Mouse (Mus musculus): Measurements from ENCODE around the gene Ifrd2. TPM values are rescaled to one million over a fixed set of nuclear protein-coding genes. Genes with fewer than 3 reads are reported as not detected.
"Not testable (repeated sequence)": the region's sequence is repeated elsewhere in the genome, so short reads cannot be mapped to it uniquely, and the experiment has no call there.

The Ifrd2 gene
- polyA plus RNA-seq, 1 experiment from 2014 or later: 44.6 TPM

DNA sequence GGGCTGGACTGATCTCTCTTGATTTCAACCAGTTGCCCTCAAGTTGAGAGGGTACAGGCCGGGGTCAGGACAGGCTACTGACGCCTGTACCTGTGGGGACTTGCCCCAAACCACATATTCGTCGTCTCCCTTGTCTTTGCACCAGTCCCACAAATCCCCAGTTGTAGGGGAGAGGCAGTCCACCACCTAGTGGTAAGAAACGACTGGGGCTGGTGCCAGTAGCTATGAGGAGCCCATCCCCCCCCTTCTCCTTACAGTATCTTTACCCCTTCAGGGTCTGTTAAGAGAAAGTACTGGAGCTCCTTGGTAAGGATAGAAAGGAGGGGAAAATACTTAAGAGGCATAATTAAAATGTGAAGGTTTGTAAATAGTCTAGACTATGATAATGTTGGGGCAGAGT, 21.9 kb upstream of the Ifrd2 start:
- 47% methylated on average over 5 of the region's 5 CpGs for WGBS
- not testable (repeated sequence) for H3K9me3 ChIP-seq (ENCODE audit: control insufficient read depth, low read length); ATAC-seq (ENCODE audit: insufficient number of reproducible peaks, insufficient read depth, low FRiP score, low read depth); H3K9ac ChIP-seq (ENCODE audit: low read length); H3K4me3 ChIP-seq (ENCODE audit: control insufficient read depth in 1 of 2, insufficient read depth in 1 of 2, low read depth in 1 of 2, low read length in 2 of 2); H3K27me3 ChIP-seq (ENCODE audit: control insufficient read depth, insufficient read depth, low read length)
- H3K4me1 ChIP-seq (ENCODE audit: control insufficient read depth in 2 of 2, insufficient read depth in 2 of 2, low read length in 2 of 2): peaks cover 27 to 50% of the 10 kb centered on the region in 2 experiments
- H3K27ac ChIP-seq (replicated peaks in 1 of 2; ENCODE audit: control insufficient read depth in 1 of 2, insufficient read depth in 1 of 2, low read depth in 2 of 2, low read length in 2 of 2): peak overlapping the region in 1 of 2 experiments; percentile 92; a peak in 2 of 4 replicates
- peaks cover 52% of the 10 kb centered on the region for H3K36me3 ChIP-seq (ENCODE audit: control insufficient read depth, insufficient read depth, low read length)
- peak overlapping the region; percentile 21 for H3K4me2 ChIP-seq (ENCODE audit: low read length)

DNA sequence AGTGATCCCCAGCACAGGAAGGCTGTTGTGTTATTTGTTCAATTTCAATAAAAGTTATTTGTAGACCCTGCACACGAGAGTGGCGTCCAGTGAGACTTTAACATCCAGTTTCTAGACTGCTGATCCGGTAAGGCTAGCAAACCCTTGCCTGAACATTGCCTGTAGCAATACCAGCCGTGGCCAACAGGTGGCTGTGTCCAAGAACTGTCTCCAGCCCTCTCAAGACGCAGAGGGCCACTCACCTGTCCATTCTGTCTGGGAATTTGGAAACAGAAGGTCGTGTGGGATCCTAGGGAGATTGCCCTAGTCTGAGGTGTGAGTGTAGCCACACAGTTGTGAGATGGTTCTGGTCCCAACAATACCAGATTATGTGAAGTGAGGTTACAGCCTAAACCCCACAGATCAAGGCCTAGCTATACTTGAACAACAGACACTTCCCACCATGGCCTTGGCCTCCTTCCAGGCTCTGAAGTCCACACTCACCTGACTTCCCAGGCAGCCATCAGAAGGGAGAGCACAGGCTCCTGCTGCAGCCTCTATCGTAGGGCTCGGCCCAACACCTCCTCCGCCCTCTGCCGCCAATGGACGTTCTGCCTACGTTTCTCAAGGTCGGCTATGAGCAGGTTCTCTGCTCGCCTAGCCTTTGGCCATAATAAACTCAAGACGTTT, 21.3 kb upstream of the Ifrd2 start:
- no peaks in the 10 kb centered on the region for H3K9me3 ChIP-seq (ENCODE audit: control insufficient read depth, low read length)
- no peaks in the 10 kb centered on the region for H3K27me3 ChIP-seq (ENCODE audit: control insufficient read depth, insufficient read depth, low read length)
- no peak overlapping the region for H3K4me3 ChIP-seq (ENCODE audit: control insufficient read depth in 1 of 2, insufficient read depth in 1 of 2, low read depth in 1 of 2, low read length in 2 of 2)
- 0 out of 2 replicates have a peak overlapping the region, but pooled peaks have one; percentile 35 for H3K9ac ChIP-seq (ENCODE audit: low read length)
- no peak for ATAC-seq (ENCODE audit: insufficient number of reproducible peaks, insufficient read depth, low FRiP score, low read depth)
- H3K4me2 ChIP-seq (ENCODE audit: low read length): peak overlapping the region; percentile 97
- 46% methylated on average over 15 of the region's 15 CpGs for WGBS
- H3K4me1 ChIP-seq (ENCODE audit: control insufficient read depth in 2 of 2, insufficient read depth in 2 of 2, low read length in 2 of 2): peaks cover 33 to 56% of the 10 kb centered on the region in 2 experiments
- peak overlapping the region; percentile 75 to 92 for H3K27ac ChIP-seq (replicated peaks in 1 of 2; ENCODE audit: control insufficient read depth in 1 of 2, insufficient read depth in 1 of 2, low read depth in 2 of 2, low read length in 2 of 2)
- H3K36me3 ChIP-seq (ENCODE audit: control insufficient read depth, insufficient read depth, low read length): peaks cover 52% of the 10 kb centered on the region

DNA sequence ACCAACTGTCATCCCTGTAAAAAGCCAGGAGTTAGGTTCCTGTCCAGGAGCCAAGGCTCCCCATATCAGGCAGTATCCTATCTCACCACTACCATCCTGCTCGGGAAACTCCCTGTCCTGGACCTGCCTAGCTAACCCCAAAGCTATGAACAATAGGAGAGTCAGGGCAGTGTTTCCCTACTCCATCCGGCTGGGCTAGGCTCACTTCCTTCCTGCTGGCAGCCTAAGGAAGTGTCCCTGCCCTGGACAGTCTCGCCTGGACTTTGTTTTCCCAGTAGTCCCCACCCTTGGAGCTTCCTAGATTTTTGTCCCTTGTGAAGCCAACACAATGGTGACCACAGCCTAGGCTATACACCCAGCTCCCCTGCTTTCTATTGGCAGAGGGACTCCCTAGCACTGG, 20.6 kb upstream of the Ifrd2 start:
- H3K9me3 ChIP-seq (ENCODE audit: control insufficient read depth, low read length): no peaks in the 10 kb centered on the region
- H3K9ac ChIP-seq (ENCODE audit: low read length): no peak overlapping the region
- peaks cover 52% of the 10 kb centered on the region for H3K36me3 ChIP-seq (ENCODE audit: control insufficient read depth, insufficient read depth, low read length)
- H3K4me2 ChIP-seq (ENCODE audit: low read length): peak overlapping the region; percentile 97
- ATAC-seq (ENCODE audit: insufficient number of reproducible peaks, insufficient read depth, low FRiP score, low read depth): peak; percentile 42; the same call in 1 of the 2 replicates
- 54% methylated on average over 3 of the region's 3 CpGs for WGBS
- H3K4me1 ChIP-seq (ENCODE audit: control insufficient read depth in 2 of 2, insufficient read depth in 2 of 2, low read length in 2 of 2): peaks cover 38 to 61% of the 10 kb centered on the region in 2 experiments
- H3K27me3 ChIP-seq (ENCODE audit: control insufficient read depth, insufficient read depth, low read length): no peaks in the 10 kb centered on the region
- peak overlapping the region; percentile 87 to 92 for H3K27ac ChIP-seq (replicated peaks in 1 of 2; ENCODE audit: control insufficient read depth in 1 of 2, insufficient read depth in 1 of 2, low read depth in 2 of 2, low read length in 2 of 2)
- H3K4me3 ChIP-seq (ENCODE audit: control insufficient read depth in 1 of 2, insufficient read depth in 1 of 2, low read depth in 1 of 2, low read length in 2 of 2): no peak overlapping the region

DNA sequence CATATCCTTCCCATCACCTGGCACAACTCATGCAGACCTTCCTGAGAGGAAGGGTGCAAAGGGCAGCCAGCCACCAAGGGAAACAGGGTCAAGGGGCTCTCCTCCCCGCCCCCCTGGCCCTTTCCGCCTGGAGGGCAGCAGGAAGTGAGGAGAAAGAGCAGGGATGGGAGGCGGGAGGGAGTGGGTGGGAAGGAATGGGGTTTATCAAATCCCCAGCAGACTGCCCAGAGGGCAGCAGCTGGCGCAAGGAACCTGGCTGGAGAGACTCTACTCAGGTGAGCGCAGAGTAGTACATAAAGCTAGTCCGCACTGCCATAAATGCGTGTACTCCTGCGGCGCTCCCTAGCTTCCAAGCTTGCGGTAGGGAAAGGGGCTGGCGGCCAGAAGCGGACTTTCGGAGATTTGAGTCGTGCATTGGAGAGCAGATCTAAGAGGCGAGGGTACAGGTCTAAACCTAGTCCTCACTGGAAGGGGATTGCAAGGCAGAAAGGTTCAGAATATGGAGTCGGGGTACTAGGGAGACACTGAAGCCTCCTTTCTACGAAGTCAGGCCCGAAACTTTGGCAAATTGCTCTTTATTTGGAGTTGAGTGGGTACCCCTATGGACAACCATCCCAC, 19.6 kb upstream of the Ifrd2 start, which contains the start of gene Hyal2:
Hyal2 (plus strand) TSS at position 244 of the 618 bp plus-strand sequence.
- Histone ChIP-seq H3K4me2 (ENCODE audit: low read length) (peak within 1 kb of the TSS; percentile 97), H3K9ac (ENCODE audit: low read length) (peak within 1 kb of the TSS; percentile 92), H3K4me3 (ENCODE audit: control insufficient read depth in 1 of 2, insufficient read depth in 1 of 2, low read depth in 1 of 2, low read length in 2 of 2) (peak within 1 kb of the TSS; percentile 77 to 88), H3K36me3 (ENCODE audit: control insufficient read depth, insufficient read depth, low read length) (peaks cover 54% of the 10 kb centered on the region), H3K9me3 (ENCODE audit: control insufficient read depth, low read length) (no peaks in the 10 kb centered on the region), H3K27me3 (ENCODE audit: control insufficient read depth, insufficient read depth, low read length) (no peaks in the 10 kb centered on the region), H3K27ac (replicated peaks in 1 of 2; ENCODE audit: control insufficient read depth in 1 of 2, insufficient read depth in 1 of 2, low read depth in 2 of 2, low read length in 2 of 2) (peak within 1 kb of the TSS; percentile 87 to 92), H3K4me1 (ENCODE audit: control insufficient read depth in 2 of 2, insufficient read depth in 2 of 2, low read length in 2 of 2) (peaks cover 38 to 61% of the 10 kb centered on the region in 2 experiments)
- 8% methylated on average over 18 of the region's 18 CpGs for WGBS
- no peak for ATAC-seq (ENCODE audit: insufficient number of reproducible peaks, insufficient read depth, low FRiP score, low read depth)

DNA sequence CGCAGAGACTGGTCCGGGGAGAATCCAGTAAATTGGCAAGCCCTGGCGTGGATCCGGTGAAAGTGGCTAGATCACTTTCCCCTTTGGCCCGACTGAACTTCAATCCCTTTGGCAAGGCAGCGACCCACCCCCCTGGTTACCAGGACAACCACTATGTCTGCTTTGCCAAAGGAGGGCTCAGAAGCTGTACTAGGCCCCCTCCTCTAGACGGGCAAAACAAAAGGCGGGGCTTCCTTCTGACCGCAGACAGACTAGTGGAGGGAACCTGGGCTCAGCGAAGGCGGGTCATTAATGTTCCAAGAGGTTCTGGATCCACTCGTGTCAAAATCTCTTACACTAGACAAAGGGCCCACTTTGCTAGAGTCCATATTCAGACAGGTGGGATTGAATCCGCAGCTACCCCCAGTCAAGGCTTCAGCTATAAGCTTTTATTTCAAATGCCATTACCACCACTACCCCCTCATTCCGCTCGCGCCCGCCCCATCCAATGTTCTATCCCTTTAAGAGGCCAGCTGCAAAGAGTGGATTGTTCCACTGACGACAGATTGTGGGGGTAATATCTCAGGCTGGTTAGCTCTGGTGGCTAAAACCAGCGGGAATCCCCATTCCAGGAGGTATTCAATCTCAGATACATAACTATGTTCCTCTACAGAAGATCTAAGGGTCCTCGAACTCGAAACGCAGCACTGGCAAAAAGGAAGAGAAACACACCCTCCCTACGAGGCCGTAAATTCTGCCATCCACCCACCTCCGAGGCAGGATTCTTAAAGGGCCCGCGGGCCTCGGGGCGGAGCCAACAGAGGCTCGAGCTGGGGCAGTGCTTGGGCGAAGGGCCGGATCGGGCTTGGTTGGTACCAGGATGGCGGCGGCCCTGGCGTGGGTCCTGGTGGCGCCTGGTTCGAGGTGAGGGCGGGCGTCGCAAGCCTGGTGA, 18.8 kb upstream of the Ifrd2 start:
- Histone ChIP-seq H3K9ac (ENCODE audit: low read length) (peak overlapping the region; percentile 92), H3K4me1 (ENCODE audit: control insufficient read depth in 2 of 2, insufficient read depth in 2 of 2, low read length in 2 of 2) (peaks cover 38 to 60% of the 10 kb centered on the region in 2 experiments), H3K9me3 (ENCODE audit: control insufficient read depth, low read length) (no peaks in the 10 kb centered on the region), H3K36me3 (ENCODE audit: control insufficient read depth, insufficient read depth, low read length) (peaks cover 62% of the 10 kb centered on the region), H3K4me3 (ENCODE audit: control insufficient read depth in 1 of 2, insufficient read depth in 1 of 2, low read depth in 1 of 2, low read length in 2 of 2) (peak overlapping the region; percentile 77 to 88), H3K27me3 (ENCODE audit: control insufficient read depth, insufficient read depth, low read length) (no peaks in the 10 kb centered on the region), H3K27ac (replicated peaks in 1 of 2; ENCODE audit: control insufficient read depth in 1 of 2, insufficient read depth in 1 of 2, low read depth in 2 of 2, low read length in 2 of 2) (peak overlapping the region; percentile 87 to 92), H3K4me2 (ENCODE audit: low read length) (peak overlapping the region; percentile 97)
- under 1% methylated on average over 41 of the region's 41 CpGs for WGBS
- ATAC-seq (ENCODE audit: insufficient number of reproducible peaks, insufficient read depth, low FRiP score, low read depth): peak; percentile 72

DNA sequence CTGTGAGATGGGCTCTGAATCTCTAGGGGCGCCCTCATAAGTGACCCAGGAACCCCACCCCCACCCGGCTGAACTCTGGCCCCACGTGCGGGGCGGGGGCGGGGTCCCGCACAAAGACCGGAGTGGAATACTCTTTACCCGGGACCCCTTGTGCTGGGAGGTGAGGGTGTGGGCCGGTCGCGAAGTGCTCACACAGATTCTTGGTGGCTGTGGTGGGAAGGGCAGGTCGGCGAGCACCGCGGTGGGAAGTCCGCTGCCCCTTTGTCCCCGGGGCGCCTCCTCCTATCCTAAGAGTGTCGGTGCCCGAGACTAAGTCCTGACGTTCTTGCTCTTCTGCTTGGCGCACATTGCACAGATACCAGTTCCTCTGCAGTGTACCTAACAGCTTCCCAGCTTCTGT, 18.2 kb upstream of the Ifrd2 start:
- peaks cover 32 to 53% of the 10 kb centered on the region in 2 experiments for H3K4me1 ChIP-seq (ENCODE audit: control insufficient read depth in 2 of 2, insufficient read depth in 2 of 2, low read length in 2 of 2)
- H3K9me3 ChIP-seq (ENCODE audit: control insufficient read depth, low read length): no peaks in the 10 kb centered on the region
- peak overlapping the region; percentile 92 for H3K9ac ChIP-seq (ENCODE audit: low read length)
- no peaks in the 10 kb centered on the region for H3K27me3 ChIP-seq (ENCODE audit: control insufficient read depth, insufficient read depth, low read length)
- H3K4me2 ChIP-seq (ENCODE audit: low read length): peak overlapping the region; percentile 97
- H3K4me3 ChIP-seq (ENCODE audit: control insufficient read depth in 1 of 2, insufficient read depth in 1 of 2, low read depth in 1 of 2, low read length in 2 of 2): peak overlapping the region; percentile 77 to 88
- peak; percentile 3; the same call in 1 of the 2 replicates for ATAC-seq (ENCODE audit: insufficient number of reproducible peaks, insufficient read depth, low FRiP score, low read depth)
- H3K27ac ChIP-seq (replicated peaks in 1 of 2; ENCODE audit: control insufficient read depth in 1 of 2, insufficient read depth in 1 of 2, low read depth in 2 of 2, low read length in 2 of 2): peak overlapping the region; percentile 87 to 92
- WGBS: under 1% methylated on average over 23 of the region's 23 CpGs
- peaks cover 60% of the 10 kb centered on the region for H3K36me3 ChIP-seq (ENCODE audit: control insufficient read depth, insufficient read depth, low read length)

DNA sequence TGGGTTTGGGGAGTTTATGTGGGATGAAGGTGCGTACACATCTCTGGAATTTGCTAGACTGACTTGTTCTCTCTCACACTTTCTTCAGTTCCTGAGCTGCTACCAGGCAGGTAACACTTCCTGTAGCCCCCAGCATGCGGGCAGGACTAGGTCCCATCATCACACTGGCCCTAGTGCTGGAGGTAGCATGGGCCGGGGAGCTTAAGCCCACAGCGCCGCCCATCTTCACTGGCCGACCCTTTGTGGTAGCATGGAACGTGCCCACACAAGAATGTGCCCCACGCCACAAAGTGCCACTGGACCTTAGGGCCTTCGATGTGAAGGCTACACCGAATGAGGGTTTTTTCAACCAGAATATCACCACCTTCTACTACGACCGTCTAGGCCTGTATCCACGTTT, 17.4 kb upstream of the Ifrd2 start:
- peaks cover 32 to 48% of the 10 kb centered on the region in 2 experiments for H3K4me1 ChIP-seq (ENCODE audit: control insufficient read depth in 2 of 2, insufficient read depth in 2 of 2, low read length in 2 of 2)
- 51% methylated on average over 13 of the region's 13 CpGs for WGBS
- H3K36me3 ChIP-seq (ENCODE audit: control insufficient read depth, insufficient read depth, low read length): peaks cover 59% of the 10 kb centered on the region
- H3K27me3 ChIP-seq (ENCODE audit: control insufficient read depth, insufficient read depth, low read length): no peaks in the 10 kb centered on the region
- peak overlapping the region; percentile 97 for H3K4me2 ChIP-seq (ENCODE audit: low read length)
- peak overlapping the region; percentile 92 for H3K9ac ChIP-seq (ENCODE audit: low read length)
- no peaks in the 10 kb centered on the region for H3K9me3 ChIP-seq (ENCODE audit: control insufficient read depth, low read length)
- no peak for ATAC-seq (ENCODE audit: insufficient number of reproducible peaks, insufficient read depth, low FRiP score, low read depth)
- H3K4me3 ChIP-seq (ENCODE audit: control insufficient read depth in 1 of 2, insufficient read depth in 1 of 2, low read depth in 1 of 2, low read length in 2 of 2): peak overlapping the region; percentile 77 to 88
- peak overlapping the region; percentile 87 to 92; a peak in 3 of 4 replicates for H3K27ac ChIP-seq (replicated peaks in 1 of 2; ENCODE audit: control insufficient read depth in 1 of 2, insufficient read depth in 1 of 2, low read depth in 2 of 2, low read length in 2 of 2)

Data from heart, embryonic 14.5 days (tissue).